Mouse (Mus musculus) cerebellum, adult 11-12 months (tissue): Measurements from ENCODE around the gene Mypop.

Source experiments
- DNase-seq: peaks from one replicate; pipeline ENCODE4 v3.0.0; 2022

Gene Mypop

GRCm38 (mm10) chr7:18990601-18991295, at the start of gene Mypop:
Gene Mypop (plus strand): TSS chr7:18991245.
- DNase-seq: peak; percentile 100

- no peak for DNase-seq
These were observed 48.7 kb upstream of the Mypop start for GRCm38 (mm10) chr7:18942376-18942775.

- DNase-seq: no peak
These were observed 48.2 kb upstream of the Mypop start for GRCm38 (mm10) chr7:18942815-18943214.

- DNase-seq: no peak
These were observed 42.9 kb upstream of the Mypop start for GRCm38 (mm10) chr7:18948151-18948550.

GRCm38 (mm10) chr7:18949781-18950522, 41.1 kb upstream of the Mypop start:
- DNase-seq: no peak

- DNase-seq: no peak
These were observed 40.3 kb upstream of the Mypop start for GRCm38 (mm10) chr7:18950523-18951315.

GRCm38 (mm10) chr7:18951397-18951796, 39.6 kb upstream of the Mypop start:
- DNase-seq: no peak

- peak; percentile 78 for DNase-seq
These were observed 33.3 kb upstream of the Mypop start for GRCm38 (mm10) chr7:18957569-18958383.

- DNase-seq: peak; percentile 73
These were observed 32.7 kb upstream of the Mypop start for GRCm38 (mm10) chr7:18958384-18958766.

- DNase-seq: peak; percentile 38
These were observed 31.6 kb upstream of the Mypop start for GRCm38 (mm10) chr7:18959446-18959845.

- no peak for DNase-seq
These were observed 28.8 kb upstream of the Mypop start for GRCm38 (mm10) chr7:18962171-18962792.

- no peak for DNase-seq
These were observed 28.2 kb upstream of the Mypop start for GRCm38 (mm10) chr7:18962795-18963194.

- peak; percentile 27 for DNase-seq
These were observed 27.7 kb upstream of the Mypop start for GRCm38 (mm10) chr7:18963294-18963843.

GRCm38 (mm10) chr7:18965312-18965711, 25.7 kb upstream of the Mypop start:
- DNase-seq: no peak

GRCm38 (mm10) chr7:18967603-18968002, 23.4 kb upstream of the Mypop start:
- no peak for DNase-seq

GRCm38 (mm10) chr7:18970956-18971355, 20.1 kb upstream of the Mypop start:
- DNase-seq: no peak

- no peak for DNase-seq
These were observed 12.7 kb upstream of the Mypop start for GRCm38 (mm10) chr7:18978381-18978780.

- DNase-seq: no peak
These were observed 4.5 kb upstream of the Mypop start for GRCm38 (mm10) chr7:18986503-18986902.

- no peak for DNase-seq
These were observed 3.9 kb upstream of the Mypop start, which contains the start of gene Nanos2 for GRCm38 (mm10) chr7:18987100-18987499. Gene Nanos2 (plus strand): TSS chr7:18987400.

GRCm38 (mm10) chr7:18987747-18988146, 3.3 kb upstream of the Mypop start:
- DNase-seq: peak; percentile 53

GRCm38 (mm10) chr7:18988780-18989179, 2.3 kb upstream of the Mypop start:
- DNase-seq: peak; percentile 62

- peak; percentile 76 for DNase-seq
These were observed 1.1 kb upstream of the Mypop start for GRCm38 (mm10) chr7:18989995-18990394.
